Mouse (Mus musculus) MEL (cell line): ENCODE data around the gene Epc2. TPM values are rescaled to one million over a fixed set of nuclear protein-coding genes. Genes with fewer than 3 reads are reported as not detected.

ENCODE experiments used
- DNase-seq: peaks from one replicate; pipeline ENCODE4 v3.0.0; 2011; ENCODE audit warnings: low read depth, low spot score
- H3K27ac ChIP-seq: 2 replicates; pipeline ENCODE4 v1.5.1; 2012; ENCODE audit warnings: low read depth, mild to moderate bottlenecking, control low read depth, low read length, moderate library complexity; ENCODE audit not compliant: control insufficient read depth
- H3K27me3 ChIP-seq, 2 experiments: fragments of 150-350 bp in 1 of 2; sonication (generic) in 1 of 2; 2 replicates each; pipeline ENCODE4 v1.6.1; 2012; ENCODE audit warnings: low read length in 2 of 2, mild to moderate bottlenecking in 2 of 2, improper control_type of control experiment in 1 of 2, moderate library complexity in 1 of 2; ENCODE audit not compliant: insufficient read depth in 2 of 2, control insufficient read depth in 1 of 2
- H3K36me3 ChIP-seq, 2 experiments: 2 replicates each; pipeline ENCODE4 v1.6.1; 2012 to 2014; ENCODE audit warnings: low read length in 2 of 2, improper control_type of control experiment in 1 of 2, inconsistent platforms in 1 of 2, mild to moderate bottlenecking in 1 of 2; ENCODE audit not compliant: insufficient read depth in 2 of 2, control insufficient read depth in 1 of 2
- H3K4me1 ChIP-seq, 2 experiments: fragments of 150-350 bp in 1 of 2; sonication (generic) in 1 of 2; 2 replicates each; pipeline ENCODE4 v1.6.1; 2012; ENCODE audit warnings: low read length in 2 of 2, improper control_type of control experiment in 1 of 2, mild to moderate bottlenecking in 1 of 2; ENCODE audit not compliant: insufficient read depth in 2 of 2, control insufficient read depth in 1 of 2
- H3K4me3 ChIP-seq, 2 experiments: fragments of 150-350 bp in 1 of 2; sonication (generic) in 1 of 2; 2 replicates each; pipeline ENCODE4 v1.5.1; 2012; ENCODE audit warnings: low read depth in 2 of 2, low read length in 2 of 2, mild to moderate bottlenecking in 2 of 2, moderate library complexity in 2 of 2, control low read depth in 1 of 2, improper control_type of control experiment in 1 of 2; ENCODE audit not compliant: control insufficient read depth in 1 of 2, insufficient read depth in 1 of 2
- H3K79me2 ChIP-seq: 2 replicates; pipeline ENCODE4 v1.6.1; 2012; ENCODE audit warnings: mild to moderate bottlenecking, low read length, moderate library complexity; ENCODE audit not compliant: control insufficient read depth, poor library complexity, insufficient read depth
- H3K9ac ChIP-seq: 2 replicates; pipeline ENCODE4 v1.6.1; 2012; ENCODE audit warnings: low read depth, mild to moderate bottlenecking, control low read depth, low read length, moderate library complexity; ENCODE audit not compliant: control insufficient read depth, poor library complexity, severe bottlenecking
- H3K9me3 ChIP-seq: fragments of 150-350 bp; sonication (generic); replicated peaks from 2 replicates; pipeline ENCODE4 v1.6.1; 2012; ENCODE audit warnings: mild to moderate bottlenecking, low read length, improper control_type of control experiment, moderate library complexity; ENCODE audit not compliant: insufficient read depth
- BHLHE40 ChIP-seq: IDR thresholded peaks from 2 replicates; pipeline ENCODE4 v1.6.1; 2012; ENCODE audit warnings: low read depth, mild to moderate bottlenecking, inconsistent platforms, low read length, improper control_type of control experiment, borderline replicate concordance
- CHD2 ChIP-seq: IDR thresholded peaks from 2 replicates; pipeline ENCODE4 v1.6.1; 2011; ENCODE audit warnings: low read length, improper control_type of control experiment
- ELF1 ChIP-seq: IDR thresholded peaks from 2 replicates; pipeline ENCODE4 v1.6.1; 2014; ENCODE audit warnings: low read depth, mild to moderate bottlenecking, inconsistent platforms, low read length, improper control_type of control experiment, moderate library complexity
- GABPA ChIP-seq: IDR thresholded peaks from 2 replicates; pipeline ENCODE4 v1.6.1; 2012; ENCODE audit warnings: low read depth, mild to moderate bottlenecking, inconsistent platforms, low read length, improper control_type of control experiment, moderate library complexity
- GATA1 ChIP-seq: IDR thresholded peaks from 2 replicates; pipeline ENCODE4 v1.6.1; 2011; ENCODE audit warnings: low read depth, low read length, improper control_type of control experiment
- JUND ChIP-seq: IDR thresholded peaks from 2 replicates; pipeline ENCODE4 v1.6.1; 2011; ENCODE audit warnings: low read depth, mild to moderate bottlenecking, improper control_type of control experiment, low read length
- MAX ChIP-seq: IDR thresholded peaks from 2 replicates; pipeline ENCODE4 v1.6.1; 2011; ENCODE audit warnings: low read length, improper control_type of control experiment
- MAZ ChIP-seq: IDR thresholded peaks from 2 replicates; pipeline ENCODE4 v1.6.1; 2012; ENCODE audit warnings: low read depth, mild to moderate bottlenecking, inconsistent platforms, low read length, improper control_type of control experiment
- MEF2A ChIP-seq: IDR thresholded peaks from 2 replicates; pipeline ENCODE4 v1.6.1; 2014; ENCODE audit warnings: low read depth, mild to moderate bottlenecking, inconsistent platforms, low read length, improper control_type of control experiment; ENCODE audit not compliant: poor library complexity, insufficient replicate concordance, severe bottlenecking; ENCODE audit errors: extremely low read depth
- MYC ChIP-seq: IDR thresholded peaks from 2 replicates; pipeline ENCODE4 v1.6.1; 2011; ENCODE audit warnings: low read depth, mild to moderate bottlenecking, low read length, improper control_type of control experiment, moderate library complexity
- NELFE ChIP-seq: IDR thresholded peaks from 2 replicates; pipeline ENCODE4 v1.6.1; 2011; ENCODE audit warnings: low read depth, low read length, improper control_type of control experiment
- NRF1 ChIP-seq: IDR thresholded peaks from 2 replicates; pipeline ENCODE4 v1.6.1; 2014; ENCODE audit warnings: low read depth, mild to moderate bottlenecking, inconsistent platforms, low read length, improper control_type of control experiment, moderate library complexity; ENCODE audit not compliant: poor library complexity, insufficient read depth, severe bottlenecking
- POLR2AphosphoS2 ChIP-seq: IDR thresholded peaks from 2 replicates; pipeline ENCODE4 v1.6.1; 2011; ENCODE audit warnings: low read length, improper control_type of control experiment
- RAD21 ChIP-seq: IDR thresholded peaks from 2 replicates; pipeline ENCODE4 v1.6.1; 2011; ENCODE audit warnings: mild to moderate bottlenecking, low read depth, low read length, improper control_type of control experiment
- RCOR1 ChIP-seq: IDR thresholded peaks from 2 replicates; pipeline ENCODE4 v1.6.1; 2012; ENCODE audit warnings: low read depth, mild to moderate bottlenecking, inconsistent platforms, low read length, improper control_type of control experiment
- TCF12 ChIP-seq: IDR thresholded peaks from 2 replicates; pipeline ENCODE4 v1.6.1; 2014; ENCODE audit warnings: low read depth, mild to moderate bottlenecking, inconsistent platforms, low read length, improper control_type of control experiment, moderate library complexity
- UBTF ChIP-seq: IDR thresholded peaks from 2 replicates; pipeline ENCODE4 v1.6.1; 2012; ENCODE audit warnings: low read depth, mild to moderate bottlenecking, inconsistent platforms, low read length, improper control_type of control experiment, moderate library complexity, borderline replicate concordance; ENCODE audit not compliant: insufficient read depth
- ZC3H11A ChIP-seq: IDR thresholded peaks from 2 replicates; pipeline ENCODE4 v1.6.1; 2012; ENCODE audit warnings: low read depth, mild to moderate bottlenecking, inconsistent platforms, low read length, improper control_type of control experiment
- ZKSCAN1 ChIP-seq: IDR thresholded peaks from 2 replicates; pipeline ENCODE4 v1.6.1; 2012; ENCODE audit warnings: low read depth, mild to moderate bottlenecking, inconsistent platforms, low read length, improper control_type of control experiment, moderate library complexity
- polyA plus RNA-seq, 2 experiments: library from polyadenylated mRNA; stranded (reverse) in 1 of 2; unstranded in 1 of 2; fragments of >175 nt in 1 of 2; fragments of >200 nt in 1 of 2; gene quantifications; 2 replicates each; pipeline versions ENCODE4 v1.2.1 to v1.2.4; 2012; ENCODE audit warnings: low replicate concordance in 2 of 2, low read depth in 1 of 2; ENCODE audit not compliant: insufficient read length in 2 of 2, insufficient read depth in 1 of 2, missing spikeins in 1 of 2
- total RNA-seq: library from RNA; depleted of rRNA; stranded (reverse); fragments of 300-350 nt; gene quantifications from 2 replicates; pipeline ENCODE4 v1.2.3, GENCODE M21; 2012

The Epc2 gene
- total and polyA plus RNA-seq, 3 experiments = 14.3 to 15.4 TPM; not detected in 1

DNA sequence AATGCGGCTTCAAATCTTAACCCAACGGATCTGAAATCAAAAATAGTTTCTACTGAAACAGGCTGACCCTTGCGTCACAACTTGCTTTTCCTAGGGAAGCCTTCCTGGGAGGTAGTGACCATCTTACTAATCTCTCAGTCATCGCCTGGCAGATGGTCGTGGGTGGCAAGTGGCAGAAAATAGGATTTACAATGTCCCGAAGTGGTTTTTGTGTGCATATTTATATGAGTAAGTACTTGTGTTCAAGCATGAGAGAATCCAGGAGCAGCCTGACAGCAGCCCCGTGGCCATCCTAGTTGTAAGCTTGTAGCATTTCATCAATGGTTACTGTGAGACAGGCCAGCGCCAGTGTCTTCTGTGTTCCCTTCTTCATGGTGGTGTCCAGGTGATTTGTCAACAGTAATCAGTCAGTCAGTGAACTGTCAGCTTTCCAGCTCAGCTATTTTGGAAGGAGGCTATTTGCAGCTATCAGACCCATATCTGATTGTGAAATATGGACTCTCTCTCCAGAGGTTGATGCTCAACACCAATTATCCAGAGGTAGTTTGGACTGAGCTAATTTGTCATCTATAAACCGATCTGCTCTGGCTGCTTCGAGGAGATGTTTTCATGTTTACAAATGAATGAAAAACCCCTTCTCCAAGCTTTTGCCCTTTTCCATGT, 111.5 kb downstream of the Epc2 start:
- no peaks in the 10 kb centered on the region for H3K9me3 ChIP-seq
- TF ChIP-seq MYC (no peak), RCOR1 (no peak), UBTF (no peak), ZKSCAN1 (no peak), POLR2AphosphoS2 (no peak), MEF2A (no peak), ELF1 (no peak), GATA1 (no peak), GABPA (no peak), JUND (no peak)
- TF ChIP-seq, all 39 proteins: peak for 0
- no peak for DNase-seq
- Histone ChIP-seq H3K79me2 (no peaks in the 10 kb centered on the region), H3K36me3 (no peaks in the 10 kb centered on the region), H3K27ac (no peak overlapping the region), H3K9ac (no peak overlapping the region), H3K4me3 (no peak overlapping the region), H3K4me1 (no peaks in the 10 kb centered on the region), H3K27me3 (no peaks in the 10 kb centered on the region)

DNA sequence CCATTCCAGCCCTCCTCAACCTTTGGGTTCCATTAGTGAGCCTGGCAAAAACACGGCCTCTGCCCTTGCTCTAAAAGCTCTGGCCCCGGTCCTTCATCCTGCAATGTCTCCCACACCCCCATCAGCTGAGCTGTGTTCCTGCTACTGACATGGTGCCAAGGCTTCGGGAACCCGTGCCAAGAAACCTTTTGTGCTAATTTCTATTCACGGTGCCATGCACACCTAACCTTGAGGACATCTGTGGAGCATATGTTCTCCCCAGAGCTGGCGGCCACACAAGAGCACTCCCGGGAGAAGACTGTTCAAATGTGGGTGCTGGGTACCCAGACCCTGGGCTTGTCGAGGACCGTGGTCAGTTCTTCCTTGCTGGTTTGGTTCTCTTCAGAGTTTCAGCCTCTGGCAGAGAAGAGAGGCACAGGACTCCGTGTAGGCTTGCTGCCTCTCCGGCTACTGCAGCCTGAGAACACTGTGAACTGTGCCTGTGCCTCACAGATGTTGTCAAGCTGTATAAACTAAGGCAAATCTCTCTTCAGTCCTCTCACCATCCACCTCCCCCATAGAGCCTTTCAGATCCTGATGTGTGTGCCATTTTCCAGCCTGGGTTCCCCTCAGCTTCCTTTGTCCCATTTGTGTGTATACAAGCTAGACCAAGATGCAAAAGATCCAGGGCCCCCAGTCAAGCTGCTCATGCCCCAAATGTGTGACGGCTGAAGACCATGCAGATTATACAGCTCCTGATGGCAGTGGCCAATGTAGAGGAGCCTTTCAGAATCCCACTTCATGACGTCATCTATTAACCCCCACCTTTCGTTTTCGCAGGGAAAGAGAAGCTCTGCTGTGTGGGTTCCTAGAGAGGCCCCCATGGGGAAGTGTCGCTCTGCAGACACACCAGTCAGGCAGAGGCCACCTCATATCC, 118.8 kb downstream of the Epc2 start:
- no peaks in the 10 kb centered on the region for H3K4me1 ChIP-seq
- no peak for TF ChIP-seq ZKSCAN1
- TF ChIP-seq MAX = no peak
- TF ChIP-seq MEF2A = no peak
- TF ChIP-seq NELFE = no peak
- TF ChIP-seq ZC3H11A = no peak
- TF ChIP-seq CHD2 = no peak
- no peak for TF ChIP-seq NRF1
- TF ChIP-seq TCF12 = no peak
- no peak for TF ChIP-seq ELF1
- no peak for TF ChIP-seq MAZ
- TF ChIP-seq RAD21 = no peak
- TF ChIP-seq BHLHE40 = no peak
- TF ChIP-seq, all 39 proteins: peak for 0
- Histone ChIP-seq H3K79me2 (no peaks in the 10 kb centered on the region), H3K4me3 (no peak overlapping the region), H3K27me3 (no peaks in the 10 kb centered on the region), H3K9ac (no peak overlapping the region), H3K36me3 (no peaks in the 10 kb centered on the region), H3K9me3 (no peaks in the 10 kb centered on the region), H3K27ac (no peak overlapping the region)
- DNase-seq = no peak
